Mouse (Mus musculus): ENCODE data around the gene Xrcc5. TPM values are rescaled to one million over a fixed set of nuclear protein-coding genes. Genes with fewer than 3 reads are reported as not detected.

Gene Xrcc5
- polyA plus RNA-seq, 1 experiment from 2014 or later, result 43.6 TPM

Other genes starting within 250 kb of the Xrcc5 start
- 9.2 and 9.7 TPM in 2 replicates for gene Mreg, start 95.1 kb upstream of the Xrcc5 start, polyA plus RNA-seq (2014; fragmentation: Nextera tagmentation; extraction: Ambion mirVana)
- gene Pecr, start 23.1 kb upstream of the Xrcc5 start, polyA plus RNA-seq (2014; fragmentation: Nextera tagmentation; extraction: Ambion mirVana), result 35.0 and 35.7 TPM in 2 replicates
- gene Tmem169, start 23.1 kb upstream of the Xrcc5 start, polyA plus RNA-seq (2014; fragmentation: Nextera tagmentation; extraction: Ambion mirVana), result 2.6 and 3.7 TPM in 2 replicates
- 0.10 and 0.13 TPM in 2 replicates for gene March4, start 229.5 kb downstream of the Xrcc5 start, polyA plus RNA-seq (2014; fragmentation: Nextera tagmentation; extraction: Ambion mirVana)